Mouse (Mus musculus): ENCODE measurements around the gene Eif5.
"Not testable (repeated sequence)": the region's sequence is repeated elsewhere in the genome, so short reads cannot be mapped to it uniquely, and the experiment has no call there.

The Eif5 gene

GRCm38 (mm10) chr12:111520994-111521393 is 16.8 kb upstream of the Eif5 start:
- in situ Hi-C loops (cut with MboI; ENCODE audit: unreplicated experiment in 2 of 2), result no loop called here

- in situ Hi-C loops (cut with MboI; ENCODE audit: unreplicated experiment in 2 of 2), result no loop called here
Measured at GRCm38 (mm10) chr12:111524469-111524868, 13.3 kb upstream of the Eif5 start.

GRCm38 (mm10) chr12:111524883-111525282 is 12.9 kb upstream of the Eif5 start:
- in situ Hi-C loops (cut with MboI; ENCODE audit: unreplicated experiment in 2 of 2), result loop anchor here in 1 of 2 experiments (25.0 kb wide), 1 partner anchor 112 kb away; no protein-coding TSS in a partner anchor

- in situ Hi-C loops (cut with MboI; ENCODE audit: unreplicated experiment in 2 of 2), result loop anchor here in 1 of 2 experiments (25.0 kb wide), 1 partner anchor 110 kb away; no protein-coding TSS in a partner anchor
Measured at GRCm38 (mm10) chr12:111527643-111528281, 10.1 kb upstream of the Eif5 start.

GRCm38 (mm10) chr12:111529192-111529591 is 8.6 kb upstream of the Eif5 start:
- in situ Hi-C loops (cut with MboI; ENCODE audit: unreplicated experiment in 2 of 2), result loop anchor here in 1 of 2 experiments (25.0 kb wide), 1 partner anchor 108 kb away; no protein-coding TSS in a partner anchor

- in situ Hi-C loops (cut with MboI; ENCODE audit: unreplicated experiment in 2 of 2), result loop anchor here in 1 of 2 experiments (25.0 kb wide), 1 partner anchor 104 kb away; no protein-coding TSS in a partner anchor
Measured at GRCm38 (mm10) chr12:111533096-111533794, 4.6 kb upstream of the Eif5 start.

- in situ Hi-C loops (cut with MboI; ENCODE audit: unreplicated experiment in 2 of 2), result loop anchor here in 1 of 2 experiments (25.0 kb wide), 1 partner anchor 102 kb away; no protein-coding TSS in a partner anchor
Measured at GRCm38 (mm10) chr12:111535281-111535680, 2.5 kb upstream of the Eif5 start.

- in situ Hi-C loops (cut with MboI; ENCODE audit: unreplicated experiment in 2 of 2), result loop anchor here in 1 of 2 experiments (25.0 kb wide), 1 partner anchor 102 kb away; no protein-coding TSS in a partner anchor
Measured at GRCm38 (mm10) chr12:111535762-111536161, 2.1 kb upstream of the Eif5 start.

- in situ Hi-C loops (cut with MboI; ENCODE audit: unreplicated experiment in 2 of 2), result loop anchor here in 1 of 2 experiments (25.0 kb wide), 1 partner anchor 101 kb away; no protein-coding TSS in a partner anchor
Measured at GRCm38 (mm10) chr12:111536746-111537145, 1.1 kb upstream of the Eif5 start.

GRCm38 (mm10) chr12:111537341-111537740 is 475 bp upstream of the Eif5 start:
- in situ Hi-C loops (cut with MboI; ENCODE audit: unreplicated experiment in 2 of 2), result loop anchor here in 1 of 2 experiments (25.0 kb wide), 1 partner anchor 100 kb away; no protein-coding TSS in a partner anchor

- in situ Hi-C loops (cut with MboI; ENCODE audit: unreplicated experiment in 2 of 2), result loop anchor here in 1 of 2 experiments (25.0 kb wide), 1 partner anchor 99 kb away; no protein-coding TSS in a partner anchor
Measured at GRCm38 (mm10) chr12:111538292-111539040, 650 bp downstream of the Eif5 start.

GRCm38 (mm10) chr12:111539041-111539345 is 1.2 kb downstream of the Eif5 start:
- in situ Hi-C loops (cut with MboI; ENCODE audit: unreplicated experiment in 2 of 2), result loop anchor here in 1 of 2 experiments (25.0 kb wide), 1 partner anchor 98 kb away; no protein-coding TSS in a partner anchor

- in situ Hi-C loops (cut with MboI; ENCODE audit: unreplicated experiment in 2 of 2), result loop anchor here (10.0 to 25.0 kb wide), 2 partner anchors 90 to 98 kb away; no protein-coding TSS in a partner anchor
Measured at GRCm38 (mm10) chr12:111547070-111547469, 9.3 kb downstream of the Eif5 start.

GRCm38 (mm10) chr12:111548555-111549289 is 10.9 kb downstream of the Eif5 start:
- in situ Hi-C loops (cut with MboI; ENCODE audit: unreplicated experiment in 2 of 2), result loop anchor here (10.0 to 25.0 kb wide), 2 partner anchors 89 to 96 kb away; no protein-coding TSS in a partner anchor

- in situ Hi-C loops (cut with MboI; ENCODE audit: unreplicated experiment in 2 of 2), result no loop called here
Measured at GRCm38 (mm10) chr12:111550679-111551078, 12.9 kb downstream of the Eif5 start.

- in situ Hi-C loops (cut with MboI; ENCODE audit: unreplicated experiment in 2 of 2), result no loop called here
Measured at GRCm38 (mm10) chr12:111552342-111552741, 14.5 kb downstream of the Eif5 start.

GRCm38 (mm10) chr12:111555357-111555756 is 17.5 kb downstream of the Eif5 start:
- in situ Hi-C loops (cut with MboI; ENCODE audit: unreplicated experiment in 2 of 2), result no loop called here

GRCm38 (mm10) chr12:111555893-111556292 is 18.1 kb downstream of the Eif5 start:
- in situ Hi-C loops (cut with MboI; ENCODE audit: unreplicated experiment in 2 of 2), result not testable (repeated sequence)

GRCm38 (mm10) chr12:111557538-111557937 is 19.7 kb downstream of the Eif5 start:
- in situ Hi-C loops (cut with MboI; ENCODE audit: unreplicated experiment in 2 of 2), result no loop called here

- in situ Hi-C loops (cut with MboI; ENCODE audit: unreplicated experiment in 2 of 2), result no loop called here
Measured at GRCm38 (mm10) chr12:111558655-111559054, 20.8 kb downstream of the Eif5 start.

All from v-Abl transformed pro-B cells (cell line).